Mouse (Mus musculus): ENCODE measurements around the gene 4931428L18Rik. TPM values are rescaled to one million over a fixed set of nuclear protein-coding genes. Genes with fewer than 3 reads are reported as not detected.

Gene 4931428L18Rik
- total RNA-seq, 2 experiments from 2014 or later: not detected

GRCm38 (mm10) chr1:31152799-31153426 is 69.6 kb downstream of the 4931428L18Rik start:
- no peak for DNase-seq

GRCm38 (mm10) chr1:31150546-31150945 is 71.9 kb downstream of the 4931428L18Rik start:
- no peak for DNase-seq

GRCm38 (mm10) chr1:31149671-31150070 is 72.8 kb downstream of the 4931428L18Rik start:
- DNase-seq: no peak

- no peak for DNase-seq
Observed at GRCm38 (mm10) chr1:31143571-31143970, 78.9 kb downstream of the 4931428L18Rik start.

DNA sequence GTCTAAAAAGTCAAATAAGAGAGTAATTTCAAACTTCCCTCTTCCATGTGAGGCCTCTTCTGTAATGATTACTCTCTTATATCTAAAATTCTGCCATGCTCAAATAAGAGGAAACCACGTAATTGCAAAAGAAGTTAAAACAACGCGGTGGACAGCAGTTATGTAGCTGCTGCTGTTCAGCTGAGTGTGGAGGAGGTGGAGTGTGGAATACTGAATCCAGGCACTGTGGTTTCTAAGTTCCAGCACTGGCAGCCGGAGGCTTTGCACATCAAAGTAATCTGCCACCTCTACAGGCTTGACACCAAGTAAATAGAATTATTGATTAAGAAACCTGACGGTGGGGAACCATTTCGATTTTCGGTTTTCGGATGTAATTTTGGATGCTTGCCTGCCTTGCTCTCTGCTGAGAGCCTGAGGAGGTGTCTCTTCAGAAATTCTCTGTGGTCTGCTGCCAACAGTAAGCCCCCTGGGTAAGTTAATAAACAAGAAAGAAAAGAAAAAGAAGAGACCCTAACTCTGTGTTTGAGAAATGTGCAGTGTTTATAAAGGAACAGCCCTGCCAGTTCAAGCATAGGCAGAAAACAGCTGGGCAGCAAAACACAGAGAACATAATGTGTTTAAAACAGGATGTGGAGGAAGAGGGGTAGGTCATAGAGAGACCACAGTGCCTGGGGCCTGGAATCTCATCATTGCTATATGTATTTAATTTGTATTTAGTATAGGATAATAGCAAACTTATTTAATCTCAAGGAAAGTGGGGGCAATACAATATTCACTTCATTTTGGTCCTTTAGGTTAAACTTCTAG is 80.0 kb downstream of the 4931428L18Rik start:
- no peak for DNase-seq

DNA sequence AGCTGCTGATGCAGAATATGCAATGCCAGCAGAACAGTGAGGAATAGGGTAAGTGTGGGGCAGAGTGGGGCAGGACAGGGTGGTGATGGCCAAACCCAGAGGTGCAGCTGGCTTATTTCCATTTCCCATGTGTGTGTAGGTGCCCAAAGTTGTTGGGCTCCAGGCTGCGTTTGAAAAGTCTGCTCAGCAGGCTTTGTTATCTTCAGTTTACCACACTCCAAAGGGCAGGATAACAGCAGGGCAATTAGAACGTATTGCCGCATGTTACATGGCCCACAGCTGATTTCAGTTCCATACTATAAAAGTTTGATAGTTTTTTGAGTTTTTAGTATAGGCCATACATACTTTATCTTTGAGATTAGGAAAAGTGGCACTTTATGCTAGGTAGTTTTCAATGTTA is 84.1 kb downstream of the 4931428L18Rik start:
- DNase-seq: no peak

GRCm38 (mm10) chr1:31113466-31113865 is 109.0 kb downstream of the 4931428L18Rik start:
- DNase-seq: no peak

GRCm38 (mm10) chr1:31107961-31108360 is 114.5 kb downstream of the 4931428L18Rik start:
- no peak for DNase-seq

DNA sequence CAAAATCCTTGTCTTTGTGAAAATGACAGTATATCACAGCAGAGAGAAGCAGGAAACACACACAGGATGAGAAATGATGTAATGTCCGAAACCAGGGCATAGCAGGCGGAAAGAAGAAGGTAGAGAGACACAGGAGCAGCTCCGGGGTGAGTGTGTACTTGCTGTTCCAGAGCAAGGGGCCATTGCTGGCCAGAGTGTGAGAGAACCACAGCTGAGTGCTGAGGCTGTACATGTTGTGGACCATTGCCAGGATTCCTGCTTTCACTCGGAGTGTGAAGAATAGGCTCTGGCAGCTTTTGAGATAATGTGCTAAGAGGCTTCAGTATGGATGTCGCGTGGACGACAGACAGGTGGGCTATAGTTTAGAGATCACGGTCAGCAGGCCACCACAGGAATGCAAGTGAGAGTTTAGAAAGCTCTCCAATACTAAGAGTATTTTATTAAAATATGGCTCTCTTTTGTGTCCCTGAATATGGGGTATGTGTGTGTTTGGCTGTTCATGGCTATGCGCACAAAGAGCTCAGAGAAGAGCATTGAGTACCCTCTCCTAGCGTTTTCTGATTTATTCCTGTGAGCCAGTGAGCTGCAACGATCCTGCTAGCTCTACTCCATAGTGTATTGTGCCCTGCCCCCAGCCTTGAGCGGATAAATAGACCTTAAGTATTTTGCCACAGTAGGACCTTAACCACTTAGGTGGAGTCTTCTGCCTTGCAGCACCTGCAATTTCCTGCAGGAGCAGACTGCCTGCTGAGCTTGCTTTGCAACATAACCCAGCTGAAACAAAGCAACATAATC is 119.4 kb downstream of the 4931428L18Rik start:
- DNase-seq: no peak

- no peak for DNase-seq
Observed at GRCm38 (mm10) chr1:31102280-31102679, 120.2 kb downstream of the 4931428L18Rik start.

GRCm38 (mm10) chr1:31097208-31097607 is 125.3 kb downstream of the 4931428L18Rik start:
- DNase-seq: no peak

- no peak for DNase-seq
Observed at GRCm38 (mm10) chr1:31096466-31096793, 126.1 kb downstream of the 4931428L18Rik start.

DNA sequence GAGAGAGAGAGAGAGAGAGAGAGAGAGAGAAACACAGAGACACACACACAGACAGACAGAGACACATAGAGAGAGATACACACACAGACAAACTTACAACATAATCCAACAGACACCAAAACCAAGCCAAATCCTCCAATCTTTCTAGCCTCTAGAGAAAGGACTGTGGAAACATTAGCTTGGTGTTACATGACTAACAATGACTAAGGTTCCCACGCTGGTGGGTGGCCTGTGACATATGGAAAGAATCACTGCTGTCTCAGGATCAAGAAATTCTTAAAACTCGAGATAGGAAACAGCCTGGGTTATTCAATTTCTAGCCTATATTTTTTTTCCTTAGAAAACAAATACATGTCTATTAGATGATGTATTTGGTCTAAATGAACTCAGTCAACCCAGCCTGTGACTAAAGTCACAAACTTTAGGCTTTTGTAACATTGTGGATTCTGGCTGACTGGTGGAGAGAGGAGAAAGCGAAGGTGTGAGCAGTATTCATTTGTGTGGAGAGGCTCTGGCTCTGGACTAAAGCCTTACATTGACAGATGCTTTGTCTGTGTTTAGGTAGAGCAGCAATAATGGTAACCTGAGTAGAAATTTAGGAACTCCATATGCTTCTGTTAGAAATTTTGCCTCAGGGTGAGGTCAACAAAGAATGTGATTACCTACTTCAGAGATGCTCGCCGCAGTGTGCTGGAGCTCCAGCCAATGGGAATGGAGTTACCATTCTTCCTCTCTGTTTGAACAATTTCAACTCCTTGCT is 126.6 kb downstream of the 4931428L18Rik start:
- DNase-seq: no peak

DNA sequence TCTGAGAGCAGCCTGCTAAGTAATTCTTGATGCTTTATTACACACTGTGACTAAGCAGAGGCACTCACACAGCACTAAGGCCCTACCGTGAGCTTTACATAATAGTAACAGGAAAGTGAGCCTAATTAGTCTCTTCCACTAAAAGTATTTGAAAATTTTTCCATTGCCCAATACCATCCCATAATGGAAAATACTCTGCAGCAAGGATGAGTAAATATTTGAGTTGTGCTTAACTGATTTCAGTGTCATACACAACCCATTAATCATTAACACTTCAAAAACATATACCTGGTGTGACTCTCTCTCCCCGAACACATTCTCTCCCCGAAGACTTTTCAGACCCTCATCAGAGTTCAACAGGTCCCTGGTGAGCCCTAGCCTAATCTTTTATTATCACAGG is 127.7 kb downstream of the 4931428L18Rik start:
- DNase-seq: no peak

DNA sequence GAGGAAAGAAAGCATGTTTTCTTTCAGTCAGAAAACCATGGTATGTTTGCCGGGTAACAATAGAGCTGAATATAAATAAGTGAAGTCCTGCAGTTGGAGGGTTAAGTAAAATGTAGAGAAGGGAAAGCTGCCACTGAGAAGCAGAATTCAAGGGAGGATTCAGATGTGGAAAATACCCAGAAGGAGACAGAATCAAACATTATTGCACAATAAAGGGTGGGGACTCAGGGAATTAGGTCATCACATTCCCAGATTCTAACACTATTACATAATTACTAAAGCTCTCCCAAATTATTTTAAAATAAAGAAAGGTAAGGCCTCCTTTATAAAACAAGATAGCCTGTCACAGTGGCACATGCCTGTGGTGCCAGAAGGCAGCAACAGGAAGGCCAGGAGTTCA is 128.5 kb downstream of the 4931428L18Rik start:
- no peak for DNase-seq

- DNase-seq: no peak
Observed at GRCm38 (mm10) chr1:31088686-31089085, 133.8 kb downstream of the 4931428L18Rik start.

DNA sequence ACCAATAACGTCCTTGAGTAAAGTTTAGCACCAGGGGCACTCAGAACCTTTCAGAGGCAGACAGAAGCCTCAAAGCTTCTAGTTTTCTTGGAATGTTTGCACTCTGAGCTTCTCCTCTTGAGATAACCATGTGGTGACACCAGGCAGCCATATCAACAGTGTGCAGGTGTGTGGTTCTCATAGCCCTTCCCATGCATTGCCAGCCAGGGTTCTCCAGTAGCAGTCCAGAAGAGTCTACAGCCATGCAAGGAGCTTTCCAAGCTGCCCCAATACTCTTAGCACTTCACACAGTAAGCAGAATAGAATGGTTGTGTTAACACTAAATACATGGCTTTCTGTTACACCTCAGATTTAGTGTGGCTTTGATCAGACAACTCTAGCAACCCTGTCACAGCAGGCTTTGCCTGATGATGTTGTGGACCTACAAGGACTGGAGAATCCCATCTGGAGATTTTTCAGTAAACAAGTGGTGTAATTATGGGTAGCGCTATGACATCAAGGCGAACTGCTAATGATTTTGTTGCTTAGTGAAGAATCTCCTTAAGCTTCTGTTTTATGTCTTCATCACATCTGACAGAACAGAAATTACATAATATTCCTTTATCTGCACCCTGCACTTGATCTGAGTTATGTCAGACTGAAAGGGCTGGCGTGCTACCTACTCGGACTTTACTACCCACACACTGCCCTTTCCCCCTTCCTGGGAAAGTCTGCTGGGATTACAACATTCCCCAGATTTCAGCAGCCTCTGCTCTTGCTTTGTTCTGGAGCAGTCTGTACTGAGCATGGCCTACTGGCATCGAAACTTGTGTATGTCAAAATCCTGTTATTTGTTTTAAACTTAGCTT is 149.7 kb downstream of the 4931428L18Rik start:
- DNase-seq: no peak

- DNase-seq: no peak
Observed at GRCm38 (mm10) chr1:31071209-31071608, 151.3 kb downstream of the 4931428L18Rik start.

DNA sequence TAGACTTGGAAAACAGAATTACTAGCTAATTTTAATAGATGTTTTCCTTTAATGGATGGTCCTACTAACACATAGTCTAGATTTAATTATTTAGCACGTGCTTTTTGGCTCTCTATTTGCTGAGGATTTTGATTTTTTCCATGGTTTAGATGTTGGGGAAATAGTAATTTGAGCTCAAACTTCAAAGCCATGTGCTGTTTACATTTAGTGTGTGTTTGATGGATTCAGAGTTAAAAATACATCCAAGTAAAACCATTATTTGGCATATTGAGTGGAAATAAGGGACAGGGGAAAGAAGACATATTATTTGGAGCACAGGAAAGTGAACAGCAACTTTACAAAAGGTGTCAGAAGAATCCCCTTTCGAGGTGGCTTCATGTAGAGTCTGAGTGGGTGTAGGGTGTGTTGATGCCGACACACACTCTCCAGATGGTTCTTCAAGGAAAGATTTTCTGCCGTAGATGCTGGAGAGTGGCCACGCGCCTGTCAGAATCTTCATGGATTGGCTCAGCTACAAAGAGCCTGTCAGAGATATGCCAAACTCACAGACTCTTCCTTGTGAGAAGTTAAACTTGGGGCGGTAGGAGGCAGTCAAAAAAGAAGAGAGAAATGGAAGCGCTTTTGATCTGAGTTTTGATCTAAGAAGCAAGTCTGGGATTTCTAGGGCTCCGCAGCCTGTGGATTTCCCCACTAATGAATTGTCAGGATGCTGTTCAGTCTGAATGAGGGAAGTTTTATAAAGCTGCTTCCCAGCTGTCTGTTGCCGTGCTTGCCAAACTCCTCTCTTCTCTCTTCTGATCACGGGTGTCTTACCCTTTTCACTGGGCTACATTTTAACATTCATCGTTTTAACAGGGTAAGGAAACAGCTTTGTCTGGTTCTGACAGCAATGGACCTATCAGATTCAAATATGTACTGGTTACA is 157.4 kb downstream of the 4931428L18Rik start:
- peak; percentile 9 to 10 for DNase-seq

GRCm38 (mm10) chr1:31059806-31060205 is 162.7 kb downstream of the 4931428L18Rik start:
- no peak for DNase-seq
